Mouse (Mus musculus): ENCODE measurements at regions not wholly inside any gene's neighbourhood (a gene's known extent, or its start where the extent isn't known, plus 50 kb on each side); places are given as distances from the start of the nearest gene placed in this dataset.

- no peak for TF ChIP-seq EP300 (optimal IDR thresholded peaks at IDR 0.05)
- TF ChIP-seq CTCF (IDR thresholded peaks at IDR 0.05; ENCODE audit: low read depth): no peak
Measured at GRCm38 (mm10) chr17:74942984-74943801, 62.2 kb upstream of the Ltbp1 start.

All from stomach, postnatal 0 days (tissue).